Mouse (Mus musculus): ENCODE measurements around the gene Slc3a1.

GRCm38 (mm10) chr17:84997639-84998038 is 30.5 kb upstream of the Slc3a1 start:
- no peak for TF ChIP-seq POLR2A (IDR thresholded peaks at IDR 0.05; ENCODE audit: insufficient read depth, low read length)
- TF ChIP-seq CTCF (IDR thresholded peaks at IDR 0.05; ENCODE audit: low read depth, low read length), result no peak
- TF ChIP-seq EP300 (IDR thresholded peaks at IDR 0.05; ENCODE audit: insufficient read depth, low read depth, low read length), result no peak

Data from ES-Bruce4 (cell line).